Mouse (Mus musculus) intestine, embryonic 16.5 days (tissue): ENCODE results near the gene Srprb. TPM values are rescaled to one million over a fixed set of nuclear protein-coding genes. Genes with fewer than 3 reads are reported as not detected.

Experiments
- ATAC-seq: fragments of 200-750 bp; cut with Nextera tagmentation; 2 replicates; pipeline ENCODE4 v1.8.0; 2017; ENCODE audit warnings: moderate TSS enrichment, moderate library complexity
- H3K27ac ChIP-seq: fragments of 300-500 bp; sonication (generic); 2 replicates; pipeline ENCODE4 v1.5.1; 2014; ENCODE audit warnings: mild to moderate bottlenecking, low read length
- H3K27me3 ChIP-seq: fragments of 300-500 bp; sonication (generic); replicated peaks from 2 replicates; pipeline ENCODE4 v1.6.1; 2014; ENCODE audit warnings: low read length, control low read depth, mixed read lengths; ENCODE audit not compliant: control insufficient read depth, insufficient read depth
- H3K36me3 ChIP-seq: fragments of 300-500 bp; sonication (generic); 2 replicates; pipeline ENCODE4 v1.6.1; 2014; ENCODE audit warnings: low read length, control low read depth; ENCODE audit not compliant: control insufficient read depth, insufficient read depth
- H3K4me1 ChIP-seq: fragments of 300-500 bp; sonication (generic); 2 replicates; pipeline ENCODE4 v1.6.1; 2014; ENCODE audit warnings: low read length, control low read depth, mixed read lengths; ENCODE audit not compliant: control insufficient read depth, insufficient read depth
- H3K4me2 ChIP-seq: fragments of 300-500 bp; sonication (generic); 2 replicates; pipeline ENCODE4 v1.6.1; 2014; ENCODE audit warnings: low read depth, low read length, control low read depth
- H3K4me3 ChIP-seq: fragments of 300-500 bp; sonication (generic); 2 replicates; pipeline ENCODE4 v1.5.1; 2014; ENCODE audit warnings: mild to moderate bottlenecking, low read length
- H3K9ac ChIP-seq: fragments of 300-500 bp; sonication (generic); 2 replicates; pipeline ENCODE4 v1.6.1; 2014; ENCODE audit warnings: low read depth, low read length
- H3K9me3 ChIP-seq: fragments of 300-500 bp; sonication (generic); 2 replicates; pipeline ENCODE4 v1.6.1; 2016; ENCODE audit warnings: low read length, control low read depth; ENCODE audit not compliant: control insufficient read depth
- WGBS: fragments of 180-500 bp; shearing (Covaris S2); extraction: QIAGEN DNeasy Blood & Tissue Kit; methylation state at CpG from one replicate; pipeline ENCODE4 v1.1.7; 2014; 5-methylcytosine and 5-hydroxymethylcytosine counted together
- polyA plus RNA-seq: library from polyadenylated mRNA; unstranded; fragments of >200 nt; fragmentation: Nextera tagmentation; extraction: Ambion mirVana; gene quantifications from 2 replicates; pipeline ENCODE4 v1.2.1, GENCODE M21; 2015

Gene Srprb
- polyA plus RNA-seq, 1 experiment from 2014 or later: 51.7 TPM

GRCm38 (mm10) chr9:103140384-103140783 is 61.6 kb downstream of the Srprb start:
- H3K27me3 ChIP-seq: no peaks in the 10 kb centered on the region
- H3K4me1 ChIP-seq: no peaks in the 10 kb centered on the region
- no peak overlapping the region for H3K9ac ChIP-seq
- no peak overlapping the region for H3K27ac ChIP-seq
- H3K4me2 ChIP-seq: no peak overlapping the region
- H3K36me3 ChIP-seq: no peaks in the 10 kb centered on the region
- 80% methylated on average over 6 of the region's 6 CpGs for WGBS
- no peak overlapping the region for H3K4me3 ChIP-seq
- no peak for ATAC-seq
- no peaks in the 10 kb centered on the region for H3K9me3 ChIP-seq

DNA sequence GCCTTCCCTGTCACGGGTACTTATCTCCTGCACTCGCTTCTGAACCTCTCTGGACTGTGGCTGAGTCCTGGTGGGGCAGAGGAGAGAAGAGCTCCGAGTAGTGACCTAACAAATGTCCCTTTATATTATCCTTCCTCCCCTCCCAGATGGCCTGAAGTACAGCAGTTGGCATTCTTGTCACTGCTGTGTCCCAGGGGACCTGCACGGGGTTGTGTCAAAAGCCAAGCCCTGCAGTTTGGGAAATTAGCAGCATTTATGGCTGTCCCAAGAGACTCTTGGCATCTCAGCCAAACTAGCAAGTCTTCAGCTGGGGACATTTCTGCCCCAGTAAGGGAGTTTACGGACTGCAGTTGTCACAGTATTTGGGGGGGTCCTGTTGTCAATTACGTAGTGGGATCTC is 62.5 kb downstream of the Srprb start:
- Histone ChIP-seq H3K4me2 (no peak overlapping the region), H3K4me3 (no peak overlapping the region), H3K9me3 (no peaks in the 10 kb centered on the region), H3K4me1 (no peaks in the 10 kb centered on the region), H3K36me3 (no peaks in the 10 kb centered on the region), H3K9ac (no peak overlapping the region), H3K27me3 (no peaks in the 10 kb centered on the region), H3K27ac (no peak overlapping the region)
- 74% methylated on average over 6 of the region's 6 CpGs for WGBS
- no peak for ATAC-seq

Other genes with a start within 250 kb of the Srprb start
- 15.2 and 18.8 TPM in 2 replicates for gene Slco2a1, start 213.4 kb downstream of the Srprb start, polyA plus RNA-seq
- gene Rab6b, start 90.3 kb downstream of the Srprb start, polyA plus RNA-seq: 4.5 TPM in 2 replicates
- not detected in 2 replicates for gene Gm20425, start 28.2 kb upstream of the Srprb start, polyA plus RNA-seq
- 249 and 380 TPM in 2 replicates for gene Trf, start 28.3 kb upstream of the Srprb start, polyA plus RNA-seq
- gene 1300017J02Rik, start 102.9 kb upstream of the Srprb start, polyA plus RNA-seq: 1.8 and 2.9 TPM in 2 replicates
- 29.3 and 34.5 TPM in 2 replicates for gene Topbp1, start 103.1 kb upstream of the Srprb start, polyA plus RNA-seq
- gene Cdv3, start 163.7 kb upstream of the Srprb start, polyA plus RNA-seq: 83.8 and 89.4 TPM in 2 replicates